Mouse (Mus musculus): ENCODE results near the gene Vmn1r7. TPM values are rescaled to one million over a fixed set of nuclear protein-coding genes. Genes with fewer than 3 reads are reported as not detected.

Vmn1r7 gene
- not detected for polyA plus RNA-seq (2017; shearing (Covaris generic))

GRCm38 (mm10) chr6:57025224-57025623 lies at the start of gene Vmn1r7:
Vmn1r7 (minus strand) TSS chr6:57025324.

GRCm38 (mm10) chr6:57066487-57066886 lies 41.4 kb upstream of the Vmn1r7 start, which contains the start of gene Vmn1r9:
Vmn1r9 (plus strand) TSS chr6:57066787.

GRCm38 (mm10) chr6:57031984-57032383 lies 6.9 kb upstream of the Vmn1r7 start, which contains the start of gene Vmn1r8:
Vmn1r8 (plus strand) TSS chr6:57032284.

GRCm38 (mm10) chr6:56996943-56997342 lies 28.2 kb downstream of the Vmn1r7 start, which contains the start of gene Vmn1r6:
Vmn1r6 (plus strand) TSS chr6:56997243.

Other genes starting within 250 kb of the Vmn1r7 start
- 106 TPM for gene Kbtbd2, start 227.5 kb downstream of the Vmn1r7 start, polyA plus RNA-seq (2017; shearing (Covaris generic))
- not detected for gene Fkbp9, start 193.3 kb downstream of the Vmn1r7 start, polyA plus RNA-seq (2017; shearing (Covaris generic))
- gene Nt5c3, start 101.4 kb downstream of the Vmn1r7 start, polyA plus RNA-seq (2017; shearing (Covaris generic)) = 51.0 TPM
- not detected for gene Vmn1r4, start 101.3 kb downstream of the Vmn1r7 start, polyA plus RNA-seq (2017; shearing (Covaris generic))
- gene Vmn1r5, start 55.1 kb downstream of the Vmn1r7 start, polyA plus RNA-seq (2017; shearing (Covaris generic)) = not detected
- gene Vmn1r6, start 28.1 kb downstream of the Vmn1r7 start, polyA plus RNA-seq (2017; shearing (Covaris generic)) = 0.07 TPM
- not detected for gene Vmn1r8, start 7.0 kb upstream of the Vmn1r7 start, polyA plus RNA-seq (2017; shearing (Covaris generic))
- gene Vmn1r9, start 41.5 kb upstream of the Vmn1r7 start, polyA plus RNA-seq (2017; shearing (Covaris generic)) = not detected
- gene Vmn1r10, start 84.1 kb upstream of the Vmn1r7 start, polyA plus RNA-seq (2017; shearing (Covaris generic)) = not detected
- gene Vmn1r11, start 108.1 kb upstream of the Vmn1r7 start, polyA plus RNA-seq (2017; shearing (Covaris generic)) = 0.16 TPM
- gene Vmn1r12, start 131.6 kb upstream of the Vmn1r7 start, polyA plus RNA-seq (2017; shearing (Covaris generic)) = 0.37 TPM
- 1.1 TPM for gene Vmn1r13, start 178.0 kb upstream of the Vmn1r7 start, polyA plus RNA-seq (2017; shearing (Covaris generic))
- not detected for gene Vmn1r14, start 206.4 kb upstream of the Vmn1r7 start, polyA plus RNA-seq (2017; shearing (Covaris generic))
- gene Vmn1r15, start 232.6 kb upstream of the Vmn1r7 start, polyA plus RNA-seq (2017; shearing (Covaris generic)) = not detected